Mouse (Mus musculus) cortical plate, adult 2 months (tissue): Measurements from ENCODE around the gene Fkbp1b.

Experiments used
- CTCF ChIP-seq: fragments of 200-500 bp; IDR thresholded peaks from 2 replicates; pipeline ENCODE4 v1.5.1; 2011; ENCODE audit warnings: mild to moderate bottlenecking, control low read depth, low read length; ENCODE audit not compliant: insufficient read depth; ENCODE audit errors: extremely low read depth
- POLR2A ChIP-seq: fragments of 200-500 bp; IDR thresholded peaks from 2 replicates; pipeline ENCODE4 v1.6.1; 2011; ENCODE audit warnings: mild to moderate bottlenecking, low read length, control low read depth; ENCODE audit not compliant: insufficient read depth; ENCODE audit errors: extremely low read depth

DNA sequence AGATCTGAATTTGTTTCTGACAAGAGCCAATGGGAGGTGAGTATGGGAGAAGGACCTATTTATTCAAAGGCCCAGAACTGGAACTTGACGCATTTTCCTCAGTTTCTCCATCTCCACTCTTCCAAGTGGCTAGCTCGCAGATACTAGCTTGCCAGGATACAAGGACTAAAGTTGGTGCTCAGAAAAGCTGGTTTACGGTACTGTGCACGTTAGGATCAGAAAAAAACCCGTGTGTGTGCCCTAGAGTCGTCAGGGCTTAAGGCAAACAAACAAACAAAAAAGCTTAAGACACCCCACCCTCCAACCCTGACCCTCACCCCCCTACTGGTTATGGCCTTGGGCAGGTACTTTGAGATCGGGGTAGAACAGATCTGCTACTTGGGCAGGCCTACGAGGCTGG lies 1.1 kb upstream of the Fkbp1b start:
- TF ChIP-seq CTCF (no peak), POLR2A (no peak)
